Mouse (Mus musculus) heart, embryonic 13.5 days (tissue): ENCODE results near the gene Lypd3. TPM values are rescaled to one million over a fixed set of nuclear protein-coding genes. Genes with fewer than 3 reads are reported as not detected.
"Not testable (repeated sequence)": the region's sequence is repeated elsewhere in the genome, so short reads cannot be mapped to it uniquely, and the experiment has no call there.

Experiments
- ATAC-seq: fragments of 200-750 bp; cut with Nextera tagmentation; 2 replicates; pipeline ENCODE4 v1.8.0; 2017; ENCODE audit warnings: moderate TSS enrichment; ENCODE audit not compliant: insufficient number of reproducible peaks, low FRiP score, low TSS enrichment; ENCODE audit errors: extremely low read depth
- H3K27ac ChIP-seq: fragments of 300-500 bp; sonication (generic); replicated peaks from 2 replicates; pipeline ENCODE4 v1.5.1; 2015; ENCODE audit warnings: moderate library complexity, mild to moderate bottlenecking, inconsistent platforms
- H3K27me3 ChIP-seq: fragments of 300-500 bp; sonication (generic); replicated peaks from 2 replicates; pipeline ENCODE4 v1.6.1; 2015; ENCODE audit warnings: mild to moderate bottlenecking, inconsistent platforms
- H3K36me3 ChIP-seq: fragments of 300-500 bp; sonication (generic); 2 replicates; pipeline ENCODE4 v1.6.1; 2015; ENCODE audit warnings: mild to moderate bottlenecking, inconsistent platforms
- H3K4me1 ChIP-seq: fragments of 300-500 bp; sonication (generic); 2 replicates; pipeline ENCODE4 v1.6.1; 2015; ENCODE audit warnings: inconsistent platforms
- H3K4me2 ChIP-seq: fragments of 300-500 bp; sonication (generic); 2 replicates; pipeline ENCODE4 v1.6.1; 2015; ENCODE audit warnings: inconsistent platforms, mild to moderate bottlenecking, moderate library complexity
- H3K4me3 ChIP-seq: fragments of 300-500 bp; sonication (generic); 2 replicates; pipeline ENCODE4 v1.5.1; 2015; ENCODE audit warnings: moderate library complexity, mild to moderate bottlenecking, inconsistent platforms
- H3K9ac ChIP-seq: fragments of 300-500 bp; sonication (generic); 2 replicates; pipeline ENCODE4 v1.6.1; 2015; ENCODE audit warnings: inconsistent platforms, mild to moderate bottlenecking, moderate library complexity
- H3K9me3 ChIP-seq: fragments of 300-500 bp; sonication (generic); 2 replicates; pipeline ENCODE4 v1.6.1; 2016; ENCODE audit warnings: inconsistent platforms
- WGBS: fragments of 180-500 bp; shearing (Covaris S2); methylation state at CpG from one replicate; pipeline ENCODE4 v1.1.7; 2015; ENCODE audit warnings: mixed read lengths; 5-methylcytosine and 5-hydroxymethylcytosine counted together
- polyA plus RNA-seq: library from polyadenylated mRNA; unstranded; fragments of >200 nt; fragmentation: Nextera tagmentation; extraction: Ambion mirVana; gene quantifications from 2 replicates; pipeline ENCODE4 v1.2.1, GENCODE M21; 2015

Gene Lypd3
- polyA plus RNA-seq, 1 experiment from 2014 or later, result 0.20 TPM

DNA sequence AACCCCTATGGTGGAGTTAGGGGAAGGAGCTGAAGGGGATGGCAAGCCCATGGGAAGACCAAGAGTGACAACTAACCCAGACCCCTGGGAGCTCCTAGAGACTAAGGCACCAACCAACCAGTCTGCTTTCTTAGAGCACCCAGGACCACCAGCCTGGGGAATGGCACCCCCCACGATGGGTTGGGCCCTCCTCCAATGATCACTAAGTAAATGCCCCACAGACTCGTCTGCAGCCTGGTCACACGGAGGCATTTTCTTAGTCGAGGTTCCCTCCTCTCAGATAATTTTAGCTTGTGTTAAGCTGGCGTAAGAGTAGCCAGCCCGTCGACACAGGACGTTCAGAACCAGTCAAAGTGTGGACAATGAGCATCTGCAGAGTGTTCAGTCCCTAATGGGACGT lies 28.6 kb downstream of the Lypd3 start:
- no peaks in the 10 kb centered on the region for H3K36me3 ChIP-seq
- 47% methylated on average over 9 of the region's 9 CpGs for WGBS
- no peaks in the 10 kb centered on the region for H3K9me3 ChIP-seq
- no peak overlapping the region for H3K27ac ChIP-seq
- no peak overlapping the region for H3K4me3 ChIP-seq
- no peaks in the 10 kb centered on the region for H3K4me1 ChIP-seq
- peaks cover 6% of the 10 kb centered on the region for H3K27me3 ChIP-seq
- no peak for ATAC-seq
- no peak overlapping the region for H3K9ac ChIP-seq
- H3K4me2 ChIP-seq, result no peak overlapping the region

DNA sequence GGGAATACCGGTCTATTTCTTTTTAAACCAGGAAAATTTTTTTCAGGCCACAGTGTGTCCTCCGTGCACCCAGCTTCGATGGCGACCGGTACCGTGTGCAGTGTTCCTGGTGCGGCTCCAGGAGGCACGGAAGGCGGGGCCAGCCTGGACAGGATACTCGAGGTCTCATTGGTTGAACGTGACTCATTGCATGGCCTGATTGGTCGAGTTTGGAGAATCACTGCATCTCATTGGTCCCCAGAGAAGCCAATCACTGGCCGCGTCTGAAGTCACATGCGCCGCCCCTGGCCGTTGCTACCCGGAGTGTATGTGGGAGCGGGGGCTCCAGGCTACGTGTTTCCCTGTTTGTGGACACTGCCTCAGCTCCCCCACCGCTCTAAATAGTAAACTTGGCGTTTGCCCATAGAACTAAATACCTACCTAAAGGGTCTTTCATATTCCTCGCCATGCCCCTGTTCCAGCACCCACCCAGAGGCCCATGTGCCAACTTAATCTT lies 35.6 kb downstream of the Lypd3 start:
- H3K4me2 ChIP-seq, result no peak overlapping the region
- no peak overlapping the region for H3K9ac ChIP-seq
- ATAC-seq, result no peak
- H3K36me3 ChIP-seq, result no peaks in the 10 kb centered on the region
- H3K4me3 ChIP-seq, result no peak overlapping the region
- no peak overlapping the region for H3K27ac ChIP-seq
- WGBS, result 86% methylated on average over 23 of the region's 23 CpGs
- H3K4me1 ChIP-seq, result no peaks in the 10 kb centered on the region
- H3K27me3 ChIP-seq, result peaks cover 8% of the 10 kb centered on the region
- H3K9me3 ChIP-seq, result no peaks in the 10 kb centered on the region

DNA sequence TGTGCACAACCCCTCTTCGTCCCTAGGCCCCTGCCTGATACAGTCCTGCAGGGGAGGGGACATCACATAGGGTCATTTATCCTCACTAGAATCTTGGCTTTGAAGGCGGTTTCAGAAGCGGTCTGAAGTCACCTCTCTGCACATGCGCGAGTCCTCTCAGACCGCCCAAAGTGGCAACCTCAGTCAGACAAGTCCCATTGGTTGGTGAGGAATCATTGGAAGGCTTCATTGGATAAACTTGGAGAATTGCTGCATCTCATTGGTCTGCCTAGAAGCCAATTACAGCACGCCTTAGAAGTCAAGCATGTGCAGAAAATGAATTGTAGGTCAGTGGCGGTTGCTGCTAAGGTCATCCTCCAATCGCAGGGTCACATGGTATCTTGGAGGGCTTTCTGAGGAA lies 40.2 kb downstream of the Lypd3 start, which contains the start of gene Tex101:
Tex101 (minus strand) TSS at position 101 of the 400 bp plus-strand sequence.
- Histone ChIP-seq H3K4me1 (no peaks in the 10 kb centered on the region), H3K4me2 (no peak within 1 kb of the TSS), H3K9ac (no peak within 1 kb of the TSS), H3K27me3 (0 out of 2 replicates have a peak, but pooled peaks cover 9% of the 10 kb centered on the region), H3K9me3 (no peaks in the 10 kb centered on the region), H3K4me3 (no peak within 1 kb of the TSS), H3K36me3 (no peaks in the 10 kb centered on the region), H3K27ac (no peak within 1 kb of the TSS)
- ATAC-seq, result no peak
- 76% methylated on average over 9 of the region's 9 CpGs for WGBS

DNA sequence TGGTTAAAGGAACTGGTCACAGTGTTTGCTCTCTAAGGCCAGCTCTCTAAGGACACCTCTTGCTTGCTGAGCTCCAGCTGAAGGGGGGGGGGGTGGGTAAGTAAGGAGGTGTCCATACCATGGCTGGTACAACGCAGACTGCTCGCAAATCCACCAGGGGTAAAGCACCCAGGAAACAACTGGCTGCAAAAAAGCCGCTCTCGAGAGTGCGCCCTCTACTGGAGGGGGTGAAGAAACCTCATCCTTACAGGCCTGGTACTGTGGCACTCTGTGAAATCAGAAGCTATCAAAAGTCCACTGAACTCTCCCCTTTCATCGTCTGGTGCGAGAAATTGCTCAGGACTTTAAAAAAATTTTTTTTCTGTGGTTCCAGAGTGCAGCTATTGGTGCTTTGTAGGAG lies 47.8 kb downstream of the Lypd3 start:
- H3K9ac ChIP-seq, H3K4me2 ChIP-seq, H3K27ac ChIP-seq, H3K36me3 ChIP-seq, H3K27me3 ChIP-seq, H3K9me3 ChIP-seq, H3K4me1 ChIP-seq, H3K4me3 ChIP-seq, ATAC-seq: not testable (repeated sequence)
- WGBS, result 64% methylated on average over 7 of the region's 7 CpGs

DNA sequence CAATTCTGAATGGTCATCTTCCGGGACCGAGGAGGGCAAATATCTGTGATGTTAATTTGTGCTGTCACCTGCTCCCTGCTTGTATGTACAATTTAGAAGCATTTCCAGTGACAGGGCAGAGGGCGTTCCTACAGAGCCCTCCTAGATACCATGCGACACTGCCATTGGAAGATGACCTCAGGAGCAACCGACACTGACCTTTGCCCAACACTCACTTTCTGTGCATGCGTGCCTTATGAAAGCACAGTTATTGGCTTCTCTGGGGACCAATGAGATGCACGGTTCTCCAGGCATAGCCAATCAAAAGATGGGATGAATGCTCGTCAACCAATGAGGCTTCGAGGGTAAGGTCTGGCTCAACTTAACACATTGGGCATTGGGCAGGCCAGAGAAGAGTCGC lies 51.2 kb downstream of the Lypd3 start:
- WGBS, result 82% methylated on average over 10 of the region's 10 CpGs
- H3K36me3 ChIP-seq, H3K4me1 ChIP-seq, H3K27me3 ChIP-seq, H3K4me2 ChIP-seq, ATAC-seq, H3K9me3 ChIP-seq, H3K27ac ChIP-seq, H3K9ac ChIP-seq, H3K4me3 ChIP-seq: not testable (repeated sequence)

Other genes with a start within 250 kb of the Lypd3 start
- gene Smg9, start 236.9 kb upstream of the Lypd3 start, polyA plus RNA-seq, result 18.1 and 19.3 TPM in 2 replicates
- not detected in 2 replicates for gene Irgc1, start 184.3 kb upstream of the Lypd3 start, polyA plus RNA-seq
- 8.3 and 9.8 TPM in 2 replicates for gene Plaur, start 174.1 kb upstream of the Lypd3 start, polyA plus RNA-seq
- 0.60 and 0.80 TPM in 2 replicates for gene Cadm4, start 154.5 kb upstream of the Lypd3 start, polyA plus RNA-seq
- 32.9 and 36.7 TPM in 2 replicates for gene Zfp428, start 129.5 kb upstream of the Lypd3 start, polyA plus RNA-seq
- 0.17 and 0.18 TPM in 2 replicates for gene AC161166.1, start 124.1 kb upstream of the Lypd3 start, polyA plus RNA-seq
- 4.6 and 5.6 TPM in 2 replicates for gene Irgq, start 105.9 kb upstream of the Lypd3 start, polyA plus RNA-seq
- gene Pinlyp, start 90.4 kb upstream of the Lypd3 start, polyA plus RNA-seq, result not detected in 2 replicates
- 72.9 and 77.8 TPM in 2 replicates for gene Xrcc1, start 90.3 kb upstream of the Lypd3 start, polyA plus RNA-seq
- 19.3 and 23.9 TPM in 2 replicates for gene Ethe1, start 49.0 kb upstream of the Lypd3 start, polyA plus RNA-seq
- 0.78 and 0.88 TPM in 2 replicates for gene Zfp575, start 48.9 kb upstream of the Lypd3 start, polyA plus RNA-seq
- gene Phldb3, start 25.8 kb upstream of the Lypd3 start, polyA plus RNA-seq, result 0.05 TPM in 1 of 2 replicates, not detected in the other
- not detected in 2 replicates for gene Tex101, start 40.1 kb downstream of the Lypd3 start, polyA plus RNA-seq
- not detected in 2 replicates for gene BC049730, start 72.7 kb downstream of the Lypd3 start, polyA plus RNA-seq
- gene Gm4763, start 90.4 kb downstream of the Lypd3 start, polyA plus RNA-seq, result not detected in 2 replicates
- 0.16 TPM in 1 of 2 replicates, not detected in the other for gene Cd177, start 123.8 kb downstream of the Lypd3 start, polyA plus RNA-seq
- gene Ceacam10, start 140.7 kb downstream of the Lypd3 start, polyA plus RNA-seq, result not detected in 2 replicates
- 10.6 and 11.8 TPM in 2 replicates for gene Gm9844, start 225.7 kb downstream of the Lypd3 start, polyA plus RNA-seq
- gene Lypd4, start 233.4 kb downstream of the Lypd3 start, polyA plus RNA-seq, result not detected in 2 replicates
- 0.08 TPM in 1 of 2 replicates, not detected in the other for gene Dmrtc2, start 233.5 kb downstream of the Lypd3 start, polyA plus RNA-seq
- 1,220 and 1,401 TPM in 2 replicates for gene Rps19, start 247.8 kb downstream of the Lypd3 start, polyA plus RNA-seq